Mouse (Mus musculus) cerebellum, adult 8-10 months (tissue): ENCODE measurements around the gene Zfp398.

Experiments used
- DNase-seq: peaks from one replicate; pipeline ENCODE4 v3.0.0; 2022

Gene Zfp398

DNA sequence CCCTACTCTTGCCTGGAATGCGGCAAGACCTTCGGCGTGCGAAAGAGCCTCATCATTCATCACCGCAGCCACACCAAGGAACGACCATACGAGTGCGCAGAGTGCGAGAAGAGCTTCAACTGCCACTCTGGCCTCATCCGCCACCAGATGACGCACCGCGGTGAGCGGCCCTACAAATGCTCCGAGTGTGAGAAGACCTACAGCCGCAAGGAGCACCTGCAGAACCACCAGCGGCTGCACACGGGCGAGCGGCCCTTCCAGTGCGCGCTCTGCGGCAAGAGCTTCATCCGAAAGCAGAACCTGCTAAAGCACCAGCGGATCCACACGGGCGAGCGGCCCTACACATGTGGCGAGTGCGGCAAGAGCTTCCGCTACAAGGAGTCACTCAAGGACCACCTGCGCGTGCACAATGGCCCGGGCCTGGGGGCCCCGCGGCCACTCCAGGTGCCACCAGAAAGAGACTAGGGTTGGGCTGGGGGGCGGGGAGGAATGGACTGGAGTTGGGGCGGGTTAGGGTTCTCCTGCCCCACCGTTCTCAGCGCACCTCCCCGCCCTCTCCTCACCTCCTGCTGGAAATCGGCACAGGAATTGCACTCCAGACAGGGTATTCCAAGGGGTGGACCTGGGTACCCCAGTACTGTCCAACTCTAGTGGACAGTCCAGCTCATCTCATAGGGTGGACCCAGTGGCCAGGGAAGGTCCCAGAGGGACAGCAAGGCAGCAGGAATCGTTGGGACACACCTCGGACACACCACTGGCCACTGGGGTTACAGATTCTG, 69.6 kb downstream of the Zfp398 start:
- DNase-seq, result no peak

DNA sequence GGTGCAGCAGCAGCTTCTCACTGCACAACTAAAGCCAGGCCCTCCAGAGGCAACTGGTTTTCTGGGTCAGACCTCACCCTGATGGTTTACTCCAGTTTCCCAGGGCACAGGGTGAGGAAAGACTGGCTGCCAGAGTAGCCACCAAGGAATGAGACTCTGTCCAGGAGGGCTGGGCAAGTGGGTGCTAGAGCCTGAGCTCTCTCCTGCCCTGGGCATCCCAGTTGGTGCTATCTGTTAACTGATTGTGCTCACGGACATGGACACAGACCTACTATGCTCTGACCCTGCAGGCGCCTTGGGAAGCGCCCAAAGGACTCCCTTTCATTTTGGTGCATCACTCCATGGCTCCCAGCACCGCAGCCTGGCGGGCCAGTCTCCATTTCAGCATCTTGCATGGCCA, 70.9 kb downstream of the Zfp398 start:
- no peak for DNase-seq

DNA sequence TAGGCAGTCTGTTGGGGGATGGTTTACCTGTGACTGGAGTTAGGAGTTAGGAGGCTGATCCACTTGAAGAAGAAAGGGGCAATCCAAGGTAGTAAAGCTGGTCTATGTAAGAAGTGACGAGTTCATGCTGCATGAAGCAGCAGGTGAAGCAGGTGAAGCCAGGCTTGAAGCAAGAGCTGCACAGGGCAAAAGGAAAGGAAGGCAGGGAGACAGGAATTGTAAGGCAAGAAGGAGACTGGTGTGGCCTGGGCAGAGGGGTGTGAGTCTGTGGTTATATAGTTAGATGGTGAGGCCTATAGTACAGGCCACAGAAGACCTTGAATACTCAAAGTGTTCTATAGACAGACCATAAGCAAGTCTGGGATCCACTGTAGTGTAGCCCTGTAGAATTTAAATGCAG, 73.5 kb downstream of the Zfp398 start:
- DNase-seq, result no peak

DNA sequence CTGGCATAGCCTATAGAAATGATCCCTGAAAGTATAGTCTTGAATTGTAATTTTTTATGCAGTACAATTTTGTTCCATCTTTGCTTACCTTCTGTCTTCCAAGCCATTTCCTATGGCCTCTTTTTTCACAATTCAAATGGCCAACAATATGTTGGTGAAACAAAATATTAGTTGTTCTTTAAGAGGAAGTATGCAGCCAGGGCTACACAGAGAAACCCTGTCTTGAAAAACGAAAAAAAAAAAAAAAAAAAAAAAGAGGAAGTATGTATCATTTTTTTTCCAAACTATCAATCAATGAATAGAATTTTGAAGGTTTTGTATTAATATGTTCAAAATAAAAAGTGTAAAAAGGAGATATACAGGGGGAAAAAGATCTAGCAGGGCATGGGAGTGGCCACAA, 76.2 kb downstream of the Zfp398 start:
- no peak for DNase-seq

DNA sequence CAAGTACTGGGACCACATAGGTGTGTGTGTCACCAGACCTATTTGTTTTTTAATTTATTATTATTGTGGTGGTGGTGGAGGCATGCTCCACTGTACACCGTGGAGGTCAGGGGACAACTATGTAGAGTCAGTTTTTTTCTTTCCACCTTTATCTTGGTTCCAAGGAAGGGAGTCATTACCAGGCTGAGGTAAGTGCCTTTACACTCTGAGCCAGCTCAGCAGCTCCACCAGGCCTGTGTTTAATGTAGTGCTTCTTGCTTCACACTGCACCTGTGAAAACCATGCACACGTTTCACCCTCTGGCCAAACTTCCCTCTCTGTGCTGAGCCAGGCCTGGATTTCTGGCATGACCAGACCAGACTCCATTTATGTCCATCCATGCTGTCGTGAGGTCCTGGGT, 77.5 kb downstream of the Zfp398 start:
- no peak for DNase-seq

DNA sequence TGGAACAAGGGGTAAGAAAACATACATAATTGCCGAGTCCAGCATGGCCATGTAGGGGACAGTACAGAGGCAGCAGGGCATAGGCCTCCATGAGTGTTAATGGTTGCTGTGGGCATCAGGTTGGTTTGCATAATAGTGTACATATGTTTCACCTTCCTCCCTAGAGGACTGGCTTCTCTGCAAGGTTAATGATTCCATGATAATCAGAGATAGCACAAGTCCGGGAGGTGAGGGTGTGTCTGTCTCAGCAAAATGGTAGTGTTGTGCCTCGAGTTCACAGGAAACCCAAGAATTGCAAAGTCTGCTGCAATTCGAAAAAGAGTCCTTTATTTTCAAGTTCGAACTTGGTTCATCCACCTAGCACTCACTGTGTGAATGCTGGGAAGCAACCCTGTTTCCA, 81.6 kb downstream of the Zfp398 start:
- no peak for DNase-seq

DNA sequence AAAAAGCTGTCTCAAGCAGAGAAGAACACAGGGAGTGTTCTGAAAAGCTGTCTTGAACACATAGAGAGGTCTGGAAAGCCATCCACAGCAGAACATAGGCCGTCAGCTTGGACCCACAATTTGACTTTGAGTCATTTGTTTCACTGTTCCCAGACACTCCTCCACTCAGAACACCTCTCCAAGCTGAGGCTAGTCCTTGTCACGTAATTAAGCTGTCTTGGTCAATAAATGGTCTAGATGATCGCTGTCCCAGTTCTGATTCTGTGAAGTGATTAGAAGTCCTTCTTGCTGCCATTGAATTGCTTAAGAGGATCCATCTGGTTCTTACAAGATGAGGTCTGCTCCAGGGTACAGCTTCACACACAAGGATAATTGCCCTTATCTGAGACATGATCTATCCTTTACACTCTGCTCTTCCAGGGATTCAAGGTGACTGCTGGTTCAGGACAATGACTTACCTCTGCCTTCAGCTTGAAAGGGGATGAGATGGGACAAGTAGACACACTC, 83.4 kb downstream of the Zfp398 start:
- DNase-seq, result no peak

DNA sequence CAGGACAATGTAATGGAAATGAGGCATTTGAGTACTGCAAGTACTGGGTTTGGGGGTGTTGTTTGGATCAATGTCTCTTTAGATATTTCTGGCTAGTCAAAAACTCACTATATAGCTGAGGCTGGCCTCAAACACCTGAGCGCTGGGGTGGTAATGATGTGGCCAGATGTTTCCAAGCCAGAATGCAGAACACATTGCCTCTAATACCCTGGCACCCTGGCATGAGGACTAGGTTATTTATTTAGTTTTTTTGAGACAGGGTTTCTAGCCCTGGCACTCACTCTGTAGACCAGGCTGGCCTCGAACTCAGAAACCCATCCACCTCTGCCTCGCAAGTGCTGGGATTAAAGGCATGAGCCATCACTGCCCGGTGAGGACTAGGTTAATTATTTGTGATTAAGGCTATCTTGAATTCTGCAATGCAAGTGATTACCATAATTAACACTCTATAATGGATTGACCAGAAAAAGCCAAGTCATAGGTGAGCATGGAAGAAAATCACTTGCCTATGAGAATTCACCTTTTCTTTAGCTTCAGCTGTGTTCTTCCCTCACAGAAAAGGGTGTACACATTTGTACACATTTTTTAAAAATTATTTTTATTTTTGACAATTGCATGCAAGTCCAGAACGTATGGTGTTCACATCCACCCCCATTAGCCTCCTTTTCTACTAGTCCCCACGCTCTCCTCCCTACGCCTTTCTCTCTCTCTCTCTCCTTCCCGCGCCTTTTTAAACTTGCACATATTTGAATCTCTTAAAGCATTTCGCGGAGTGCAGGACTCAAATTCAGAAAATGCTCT, 84.4 kb downstream of the Zfp398 start:
- no peak for DNase-seq

DNA sequence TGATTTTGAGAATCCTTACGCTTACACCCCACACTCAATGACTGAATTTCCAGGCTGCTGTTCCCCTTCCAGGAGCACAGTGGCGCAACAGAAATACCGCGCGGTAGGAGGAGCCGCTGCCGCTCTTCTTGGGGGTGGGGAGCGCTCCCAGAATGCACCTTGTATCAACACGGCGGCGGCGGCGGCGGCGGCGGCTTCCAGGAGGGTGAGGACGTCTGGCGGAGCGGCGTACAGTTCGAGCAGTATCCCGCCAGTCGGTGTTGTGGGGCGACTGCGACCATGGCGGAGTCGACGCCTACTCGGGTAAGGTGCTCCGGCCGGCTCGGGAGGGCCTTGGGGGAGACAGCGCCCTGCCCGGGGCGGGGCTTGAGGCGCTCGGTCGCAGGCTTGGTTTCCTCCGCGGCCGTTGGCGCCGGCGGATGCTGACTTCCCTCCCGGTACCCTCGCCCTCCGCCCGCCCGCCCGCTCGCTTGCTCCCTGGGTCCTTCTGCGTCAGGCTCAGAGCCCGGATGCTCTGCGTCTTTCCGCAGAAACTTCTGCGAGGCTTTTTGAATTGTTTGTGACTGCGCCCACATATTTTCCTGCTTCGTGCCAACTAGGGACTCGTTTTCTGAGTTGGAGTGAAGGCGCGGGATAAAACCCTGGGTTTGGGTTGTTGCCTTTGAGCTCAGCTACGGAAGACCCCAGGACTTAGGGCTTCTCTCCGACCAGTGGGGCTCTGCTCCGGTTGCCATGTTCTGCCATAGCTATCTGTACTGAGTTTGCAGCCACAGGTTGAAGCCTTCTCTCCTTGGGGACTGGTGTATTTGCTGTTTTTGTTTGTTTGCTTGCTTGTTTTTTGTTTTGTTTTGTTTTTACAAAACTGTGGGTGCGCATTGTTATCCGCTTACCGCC, 85.2 kb downstream of the Zfp398 start, which contains the start of gene Zfp212:
TSS of gene Zfp212 (plus strand) at position 30 of the 894 bp plus-strand sequence.
- DNase-seq, result peak; percentile 87
